Mouse (Mus musculus) cerebellum, adult 2 months (tissue): ENCODE data around the gene 2700049A03Rik. TPM values are rescaled to one million over a fixed set of nuclear protein-coding genes. Genes with fewer than 3 reads are reported as not detected.

Experiments
- DNase-seq, 2 experiments: peaks; one replicate each; pipeline ENCODE4 v3.0.0; 2021
- H3K27ac ChIP-seq: fragments of 200-500 bp; 2 replicates; pipeline ENCODE4 v1.5.1; 2012; ENCODE audit warnings: low read length, control low read depth, inconsistent platforms; ENCODE audit not compliant: insufficient read depth
- H3K27me3 ChIP-seq: fragments of 200-500 bp; 2 replicates; pipeline ENCODE4 v1.6.1; 2012; ENCODE audit warnings: inconsistent platforms, mild to moderate bottlenecking, low read length, moderate library complexity; ENCODE audit not compliant: control insufficient read depth, insufficient read depth
- H3K4me1 ChIP-seq: fragments of 200-500 bp; 2 replicates; pipeline ENCODE4 v1.6.1; 2011; ENCODE audit warnings: low read length; ENCODE audit not compliant: control insufficient read depth, insufficient read depth
- H3K4me3 ChIP-seq: fragments of 200-500 bp; replicated peaks from 2 replicates; pipeline ENCODE3; 2011; ENCODE audit warnings: mild to moderate bottlenecking, low read depth, low read length, control low read depth; ENCODE audit not compliant: insufficient read depth
- CTCF ChIP-seq: fragments of 200-500 bp; IDR thresholded peaks from 2 replicates; pipeline ENCODE4 v1.5.1; 2011; ENCODE audit warnings: low read depth, mild to moderate bottlenecking, control low read depth, low read length, moderate library complexity, borderline replicate concordance; ENCODE audit not compliant: insufficient read depth
- POLR2A ChIP-seq: fragments of 200-500 bp; IDR thresholded peaks from 2 replicates; pipeline ENCODE4 v1.6.1; 2011; ENCODE audit warnings: low read length, control low read depth, borderline replicate concordance; ENCODE audit not compliant: insufficient read depth
- WGBS: fragments of 180-500 bp; shearing (Covaris S2); methylation state at CpG from one replicate; pipeline ENCODE4 v1.1.7; 2018; 5-methylcytosine and 5-hydroxymethylcytosine counted together
- polyA plus RNA-seq: library from polyadenylated mRNA; depleted of rRNA; stranded (reverse); fragments of >200 nt; gene quantifications from 2 replicates; pipeline ENCODE4 v1.2.3, GENCODE M21; 2012; rRNA removed

Gene 2700049A03Rik
- polyA plus RNA-seq, 1 experiment = 6.5 TPM

- Histone ChIP-seq H3K4me1 (peaks cover 3% of the 10 kb centered on the region; the same call in 1 of the 2 replicates), H3K27ac (no peak overlapping the region), H3K4me3 (no peak overlapping the region), H3K27me3 (no peaks in the 10 kb centered on the region)
- TF ChIP-seq POLR2A (no peak), CTCF (no peak)
- 98% methylated on average over 5 of the region's 5 CpGs for WGBS
- DNase-seq = no peak
Observed at GRCm38 (mm10) chr12:71274519-71275237, 138.0 kb downstream of the 2700049A03Rik start.

DNA sequence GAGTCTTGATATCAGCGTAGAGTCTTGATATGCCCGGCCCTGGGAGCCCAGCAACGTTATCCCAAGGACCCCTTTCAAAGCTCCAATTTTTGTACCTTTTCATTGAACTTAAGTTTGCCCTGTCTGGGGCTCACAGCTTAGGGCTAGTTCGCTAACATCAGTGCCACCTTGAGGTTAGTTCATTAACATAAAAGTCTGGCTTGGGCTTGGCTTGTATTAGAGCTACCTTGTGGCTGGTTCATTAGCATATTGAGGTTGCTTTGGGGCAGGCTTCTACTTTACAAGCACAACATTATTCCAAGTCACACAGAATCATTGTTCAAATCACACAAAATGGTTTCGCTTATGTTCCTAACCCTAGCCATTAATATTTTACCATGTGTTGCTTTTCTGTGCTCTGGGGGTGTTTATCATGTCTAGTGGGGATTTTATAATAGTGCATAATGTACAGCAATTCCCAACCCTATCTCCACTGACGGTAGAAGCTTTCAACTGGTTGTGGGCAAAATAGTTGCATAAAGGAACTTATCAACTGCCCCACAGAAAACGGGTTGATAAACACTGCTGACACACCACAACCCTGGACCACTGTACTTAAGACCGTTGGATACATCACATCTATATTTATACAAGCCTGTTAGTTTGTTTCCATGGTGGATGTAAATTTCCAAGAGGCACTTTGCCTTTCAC is 139.4 kb downstream of the 2700049A03Rik start:
- H3K27ac ChIP-seq = no peak overlapping the region
- DNase-seq = no peak
- no peaks in the 10 kb centered on the region for H3K27me3 ChIP-seq
- H3K4me3 ChIP-seq = no peak overlapping the region
- 81% methylated on average over 8 of the region's 8 CpGs for WGBS
- no peak for TF ChIP-seq POLR2A
- no peak for TF ChIP-seq CTCF
- H3K4me1 ChIP-seq = peaks cover 3% of the 10 kb centered on the region; the same call in 1 of the 2 replicates

DNA sequence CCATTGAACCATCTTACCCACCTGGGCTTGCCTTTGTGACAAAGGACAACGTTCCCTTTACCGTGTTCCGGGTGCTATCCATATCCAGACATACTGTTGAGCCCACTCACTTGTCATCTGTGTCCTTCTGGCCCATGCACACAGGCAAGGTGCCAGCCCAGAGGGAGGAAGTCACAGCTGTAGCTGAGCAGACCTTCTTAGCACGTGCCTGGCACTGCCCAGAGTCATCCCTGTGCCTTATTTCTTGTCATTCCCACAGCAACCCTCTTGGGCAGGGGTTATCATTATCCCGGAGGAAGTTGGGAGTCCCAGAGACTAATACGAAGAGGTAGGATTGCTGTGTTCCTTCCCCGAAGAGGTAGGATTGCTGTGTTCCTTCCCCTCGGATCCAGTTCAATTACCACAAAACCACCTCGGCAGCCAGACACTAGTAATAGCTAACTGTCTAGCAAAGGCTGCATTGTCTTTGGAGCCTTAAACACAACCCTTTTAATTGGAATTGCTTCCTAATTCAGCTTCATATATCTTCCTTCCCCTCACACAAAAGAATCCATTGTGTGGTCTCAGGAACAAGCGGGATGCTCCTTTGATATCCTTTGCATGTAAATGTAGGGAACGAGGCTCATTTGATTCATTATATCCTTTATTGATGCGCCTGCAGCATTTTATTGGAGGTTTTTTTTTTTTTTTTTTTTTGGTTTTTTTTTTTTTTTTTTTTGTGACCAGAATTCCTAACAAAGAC is 143.0 kb downstream of the 2700049A03Rik start:
- peaks cover 3% of the 10 kb centered on the region; the same call in 1 of the 2 replicates for H3K4me1 ChIP-seq
- no peak overlapping the region for H3K27ac ChIP-seq
- TF ChIP-seq POLR2A = no peak
- no peak for TF ChIP-seq CTCF
- H3K4me3 ChIP-seq = no peak overlapping the region
- DNase-seq = no peak
- WGBS = 31% methylated on average over 12 of the region's 12 CpGs
- H3K27me3 ChIP-seq = no peaks in the 10 kb centered on the region

- no peak overlapping the region for H3K4me3 ChIP-seq
- TF ChIP-seq POLR2A (no peak), CTCF (no peak)
- no peak for DNase-seq
- H3K4me1 ChIP-seq = peaks cover 3% of the 10 kb centered on the region; the same call in 1 of the 2 replicates
- 90% methylated on average over 12 of the region's 12 CpGs for whole genome bisulfite sequencing
- H3K27me3 ChIP-seq = no peaks in the 10 kb centered on the region
- no peak overlapping the region for H3K27ac ChIP-seq
Observed at GRCm38 (mm10) chr12:71281201-71281768, 144.6 kb downstream of the 2700049A03Rik start.

- TF ChIP-seq CTCF = no peak
- no peak for TF ChIP-seq POLR2A
- Histone ChIP-seq H3K4me1 (no peaks in the 10 kb centered on the region), H3K27ac (no peak overlapping the region), H3K27me3 (no peaks in the 10 kb centered on the region), H3K4me3 (no peak overlapping the region)
- DNase-seq = no peak
Observed at GRCm38 (mm10) chr12:71285399-71285798, 148.8 kb downstream of the 2700049A03Rik start.

GRCm38 (mm10) chr12:71290460-71290859 is 153.8 kb downstream of the 2700049A03Rik start:
- Histone ChIP-seq H3K27ac (no peak overlapping the region), H3K27me3 (no peaks in the 10 kb centered on the region), H3K4me3 (no peak overlapping the region), H3K4me1 (no peaks in the 10 kb centered on the region)
- DNase-seq = no peak
- WGBS = 39% methylated on average over 2 of the region's 2 CpGs
- no peak for TF ChIP-seq CTCF
- TF ChIP-seq POLR2A = no peak

Other genes starting within 250 kb of the 2700049A03Rik start
- 108 and 110 TPM in 2 replicates for gene Actr10, start 199.0 kb upstream of the 2700049A03Rik start, polyA plus RNA-seq
- 177 and 184 TPM in 2 replicates for gene Psma3, start 162.2 kb upstream of the 2700049A03Rik start, polyA plus RNA-seq
- gene Arid4a, start 120.9 kb upstream of the 2700049A03Rik start, polyA plus RNA-seq = 18.5 and 20.6 TPM in 2 replicates
- not detected in 2 replicates for gene Tomm20l, start 25.4 kb upstream of the 2700049A03Rik start, polyA plus RNA-seq
- gene Timm9, start 164 bp upstream of the 2700049A03Rik start, polyA plus RNA-seq = 76.6 and 78.0 TPM in 2 replicates
- gene Dact1, start 173.0 kb downstream of the 2700049A03Rik start, polyA plus RNA-seq = 17.0 and 18.7 TPM in 2 replicates